Mouse (Mus musculus) limb, embryonic 13.5 days (tissue): Measurements from ENCODE around the gene Cfap61. TPM values are rescaled to one million over a fixed set of nuclear protein-coding genes. Genes with fewer than 3 reads are reported as not detected.

Source experiments
- ATAC-seq: fragments of 200-750 bp; cut with Nextera tagmentation; 2 replicates; pipeline ENCODE4 v1.8.0; 2017; ENCODE audit warnings: low read depth, moderate number of reproducible peaks, moderate TSS enrichment; ENCODE audit not compliant: low FRiP score
- H3K27ac ChIP-seq: fragments of 300-500 bp; sonication (generic); 2 replicates; pipeline ENCODE4 v1.5.1; 2015; ENCODE audit warnings: inconsistent platforms, mild to moderate bottlenecking, moderate library complexity
- H3K27me3 ChIP-seq: fragments of 300-500 bp; sonication (generic); 2 replicates; pipeline ENCODE4 v1.6.1; 2015; ENCODE audit warnings: mild to moderate bottlenecking, inconsistent platforms
- H3K36me3 ChIP-seq: fragments of 300-500 bp; sonication (generic); 2 replicates; pipeline ENCODE4 v1.6.1; 2015; ENCODE audit warnings: inconsistent platforms, mild to moderate bottlenecking, moderate library complexity
- H3K4me1 ChIP-seq: fragments of 300-500 bp; sonication (generic); 2 replicates; pipeline ENCODE4 v1.6.1; 2015; ENCODE audit warnings: inconsistent platforms
- H3K4me2 ChIP-seq: fragments of 300-500 bp; sonication (generic); replicated peaks from 2 replicates; pipeline ENCODE4 v1.6.1; 2015; ENCODE audit warnings: inconsistent platforms, mild to moderate bottlenecking, moderate library complexity
- H3K4me3 ChIP-seq: fragments of 300-500 bp; sonication (generic); 2 replicates; pipeline ENCODE4 v1.5.1; 2015; ENCODE audit warnings: moderate library complexity, mild to moderate bottlenecking, inconsistent platforms
- H3K9ac ChIP-seq: fragments of 300-500 bp; sonication (generic); 2 replicates; pipeline ENCODE4 v1.6.1; 2015; ENCODE audit warnings: mild to moderate bottlenecking, inconsistent platforms
- H3K9me3 ChIP-seq: fragments of 300-500 bp; sonication (generic); 2 replicates; pipeline ENCODE4 v1.6.1; 2016; ENCODE audit warnings: inconsistent platforms
- WGBS: fragments of 180-500 bp; shearing (Covaris S2); methylation state at CpG from one replicate; pipeline ENCODE4 v1.1.7; 2015; 5-methylcytosine and 5-hydroxymethylcytosine counted together
- polyA plus RNA-seq: library from polyadenylated mRNA; unstranded; fragments of >200 nt; fragmentation: Nextera tagmentation; extraction: Ambion mirVana; gene quantifications from 2 replicates; pipeline ENCODE4 v1.2.1, GENCODE M21; 2015

The Cfap61 gene
- polyA plus RNA-seq, 1 experiment from 2014 or later: 0.24 TPM

DNA sequence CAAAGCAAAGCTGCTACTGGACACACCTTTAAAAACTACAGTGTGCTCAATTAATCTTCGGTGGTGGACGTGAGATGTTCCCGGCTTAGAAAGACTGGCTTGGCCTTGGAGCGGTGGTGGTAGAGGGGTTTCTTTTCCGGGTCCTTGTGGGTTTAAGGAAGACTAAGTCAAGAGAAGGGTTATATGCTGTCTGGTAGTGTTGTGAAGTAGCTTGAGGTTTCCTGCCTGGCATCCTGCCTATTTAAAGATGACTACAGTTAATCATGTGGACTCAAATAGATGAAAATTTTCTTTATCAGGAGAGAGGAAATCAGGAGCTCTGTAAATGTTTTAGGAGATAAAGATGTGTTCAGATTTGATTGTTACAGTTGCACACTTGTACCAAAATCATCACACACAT lies 21.7 kb downstream of the Cfap61 start:
- Histone ChIP-seq H3K9me3 (no peaks in the 10 kb centered on the region), H3K27me3 (0 out of 2 replicates have a peak, but pooled peaks cover 2% of the 10 kb centered on the region), H3K4me1 (no peaks in the 10 kb centered on the region), H3K4me2 (no peak overlapping the region), H3K4me3 (no peak overlapping the region), H3K9ac (no peak overlapping the region), H3K27ac (no peak overlapping the region), H3K36me3 (no peaks in the 10 kb centered on the region)
- WGBS: 74% methylated on average over 5 of the region's 5 CpGs
- no peak for ATAC-seq

DNA sequence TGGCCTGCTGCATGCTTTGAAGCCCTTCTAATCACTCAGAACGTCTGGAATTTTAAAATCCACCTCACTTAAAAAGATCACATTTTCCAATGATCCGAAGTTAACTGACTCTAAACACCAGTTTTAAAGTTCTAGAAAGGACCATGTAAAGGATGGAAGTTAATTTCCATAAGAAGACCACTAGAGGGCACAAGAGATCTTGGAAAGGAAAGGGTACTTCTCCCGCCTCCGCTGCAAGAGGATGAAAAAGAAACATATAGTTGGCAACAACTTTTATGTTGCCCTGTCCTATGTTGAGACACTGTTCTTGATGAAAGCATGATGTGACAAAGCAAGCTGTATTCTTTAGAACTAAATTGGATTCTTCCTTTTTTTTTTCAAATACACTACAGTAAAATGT lies 22.9 kb downstream of the Cfap61 start:
- no peaks in the 10 kb centered on the region for H3K4me1 ChIP-seq

DNA sequence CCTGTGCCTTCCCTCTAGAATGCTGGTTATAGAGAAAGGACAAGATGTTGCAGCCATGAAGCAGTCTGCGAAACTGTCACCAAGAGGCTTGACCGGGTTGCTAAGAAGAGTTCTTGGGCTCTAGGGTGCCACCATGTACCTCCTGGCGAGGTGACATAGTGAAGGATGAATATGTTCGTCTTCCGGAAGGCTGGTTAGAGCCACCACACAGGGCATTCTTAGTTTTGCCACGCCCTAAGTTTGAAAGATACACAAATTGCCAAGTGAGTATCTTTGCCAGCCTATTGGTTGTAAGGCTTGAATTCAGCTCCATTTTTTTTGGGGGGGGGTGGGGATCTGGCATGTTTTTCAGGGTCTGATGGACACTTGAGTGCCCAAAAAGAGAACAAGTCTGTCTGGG lies 23.5 kb downstream of the Cfap61 start:
- 86% methylated on average over 6 of the region's 6 CpGs for WGBS

More for the DNA sequence above, 22.9 kb downstream of the Cfap61 start:
- Histone ChIP-seq H3K4me3 (no peak overlapping the region), H3K9ac (no peak overlapping the region), H3K9me3 (no peaks in the 10 kb centered on the region), H3K4me2 (no peak overlapping the region), H3K36me3 (no peaks in the 10 kb centered on the region), H3K27ac (no peak overlapping the region), H3K27me3 (0 out of 2 replicates have a peak, but pooled peaks cover 2% of the 10 kb centered on the region)
- ATAC-seq: no peak
- WGBS: 10% methylated on average over 4 of the region's 4 CpGs

DNA sequence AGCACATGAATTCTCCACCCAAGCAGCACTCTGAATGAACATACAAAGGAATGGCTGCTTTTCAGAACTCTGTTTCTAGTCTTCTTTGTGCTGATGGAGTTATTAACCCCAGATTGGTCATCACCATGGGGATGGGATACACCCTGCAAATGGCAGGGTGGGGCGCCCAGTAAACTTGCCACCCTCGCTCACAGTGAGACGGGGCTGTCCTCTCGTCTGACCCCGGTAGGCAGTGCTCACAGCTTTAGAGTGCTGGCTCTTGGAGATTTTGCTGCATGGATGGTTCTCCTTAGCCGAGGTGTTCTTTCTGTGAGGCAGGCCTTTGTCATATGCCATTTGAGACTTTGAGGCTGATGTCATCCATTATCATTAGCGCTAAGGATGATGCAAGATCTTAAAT lies 24.0 kb downstream of the Cfap61 start:
- no peak for ATAC-seq
- Histone ChIP-seq H3K27ac (no peak overlapping the region), H3K9ac (no peak overlapping the region), H3K4me2 (no peak overlapping the region), H3K36me3 (no peaks in the 10 kb centered on the region), H3K27me3 (0 out of 2 replicates have a peak, but pooled peaks cover 2% of the 10 kb centered on the region), H3K4me1 (no peaks in the 10 kb centered on the region), H3K4me3 (no peak overlapping the region), H3K9me3 (no peaks in the 10 kb centered on the region)
- WGBS: 92% methylated on average over 7 of the region's 7 CpGs

More for the DNA sequence above, 23.5 kb downstream of the Cfap61 start:
- H3K4me1 ChIP-seq: no peaks in the 10 kb centered on the region
- H3K4me3 ChIP-seq: no peak overlapping the region
- H3K27ac ChIP-seq: no peak overlapping the region
- H3K27me3 ChIP-seq: 0 out of 2 replicates have a peak, but pooled peaks cover 2% of the 10 kb centered on the region
- H3K4me2 ChIP-seq: no peak overlapping the region
- H3K36me3 ChIP-seq: no peaks in the 10 kb centered on the region
- no peaks in the 10 kb centered on the region for H3K9me3 ChIP-seq
- no peak overlapping the region for H3K9ac ChIP-seq
- no peak for ATAC-seq

DNA sequence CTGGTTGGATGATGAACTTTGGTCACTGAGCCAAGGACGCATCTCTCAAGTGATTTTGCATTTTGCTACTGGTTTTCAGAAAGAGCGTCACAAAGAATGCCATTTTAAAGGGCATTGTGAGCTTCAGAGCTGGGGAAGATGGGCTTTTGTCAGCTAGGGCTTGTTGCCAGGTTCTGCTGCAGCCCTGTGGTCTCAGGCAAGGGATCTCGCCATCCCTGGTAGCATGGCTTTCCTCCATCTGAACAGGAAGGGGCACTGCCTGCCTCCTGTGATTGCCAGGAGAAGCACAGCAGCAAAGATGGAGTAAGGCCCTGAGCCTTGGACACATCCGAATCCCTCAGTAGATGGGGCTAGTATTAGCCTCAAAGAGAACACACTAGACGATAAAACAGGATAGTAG lies 27.3 kb downstream of the Cfap61 start:
- ATAC-seq: no peak
- Histone ChIP-seq H3K4me2 (no peak overlapping the region), H3K9ac (no peak overlapping the region), H3K27me3 (0 out of 2 replicates have a peak, but pooled peaks cover 2% of the 10 kb centered on the region), H3K36me3 (no peaks in the 10 kb centered on the region), H3K9me3 (no peaks in the 10 kb centered on the region), H3K4me1 (no peaks in the 10 kb centered on the region), H3K27ac (no peak overlapping the region), H3K4me3 (no peak overlapping the region)
- 87% methylated on average over 5 of the region's 5 CpGs for WGBS

DNA sequence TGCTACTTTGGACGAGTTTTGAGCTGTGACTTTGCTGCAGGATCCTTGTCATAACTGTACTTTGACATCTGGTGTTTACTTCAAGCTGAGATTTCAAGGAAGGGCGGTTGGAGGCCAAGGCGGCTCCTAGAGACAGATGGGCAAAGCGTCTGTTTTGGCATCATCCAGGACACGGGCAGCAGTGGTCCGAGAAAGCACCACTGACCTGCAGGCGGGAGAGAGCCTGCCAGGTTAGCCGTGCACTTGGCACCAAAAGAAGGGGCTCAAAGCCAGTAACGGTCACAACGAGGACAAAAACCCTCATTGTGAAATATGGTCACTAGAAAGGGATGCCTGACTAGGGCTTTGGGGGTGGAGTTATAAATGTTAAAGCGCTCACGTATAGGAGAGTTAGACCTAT lies 36.2 kb downstream of the Cfap61 start:
- no peak overlapping the region for H3K4me3 ChIP-seq
- no peaks in the 10 kb centered on the region for H3K4me1 ChIP-seq
- no peak overlapping the region for H3K27ac ChIP-seq
- H3K36me3 ChIP-seq: no peaks in the 10 kb centered on the region
- H3K27me3 ChIP-seq: no peaks in the 10 kb centered on the region
- H3K9me3 ChIP-seq: no peaks in the 10 kb centered on the region
- no peak overlapping the region for H3K9ac ChIP-seq
- no peak overlapping the region for H3K4me2 ChIP-seq
- ATAC-seq: no peak
- 86% methylated on average over 12 of the region's 12 CpGs for WGBS

DNA sequence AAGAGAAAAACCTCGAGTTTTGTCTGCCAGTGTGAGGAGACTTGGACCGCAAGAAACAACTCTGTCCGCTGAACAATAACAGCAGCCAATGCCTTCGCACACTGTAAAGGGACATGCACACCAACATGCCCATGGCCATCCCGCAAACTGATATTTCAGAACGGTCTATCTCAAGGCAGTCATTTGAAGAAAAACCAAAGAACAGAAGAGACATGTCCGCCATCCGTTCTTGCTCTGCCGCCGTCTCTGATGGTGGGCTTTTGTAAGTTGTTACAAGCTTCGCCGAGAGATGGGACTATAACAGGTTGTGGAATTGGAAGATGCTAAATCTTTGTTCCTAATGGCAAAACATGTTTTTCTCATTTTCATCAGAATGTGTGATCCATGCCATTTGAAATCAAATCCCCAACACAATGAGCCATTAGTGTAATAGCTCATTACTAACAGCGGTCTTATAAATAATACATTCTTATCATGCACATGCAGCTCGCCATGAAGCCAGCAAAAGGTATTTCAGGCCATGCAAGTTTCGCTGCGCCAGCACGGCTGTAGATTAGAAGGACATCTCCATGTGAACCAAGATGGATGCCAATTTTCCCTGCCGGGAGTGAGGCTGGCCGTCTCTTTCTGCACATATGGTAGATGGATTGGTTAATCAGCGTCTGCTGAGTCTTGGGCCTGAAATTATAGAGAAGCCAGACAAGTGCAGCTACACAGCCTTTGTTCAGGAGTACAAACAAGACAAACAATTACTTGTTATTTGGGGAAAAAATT lies 36.8 kb downstream of the Cfap61 start:
- Histone ChIP-seq H3K27me3 (no peaks in the 10 kb centered on the region), H3K36me3 (no peaks in the 10 kb centered on the region), H3K4me2 (no peak overlapping the region), H3K4me3 (no peak overlapping the region), H3K4me1 (no peaks in the 10 kb centered on the region), H3K27ac (no peak overlapping the region), H3K9me3 (no peaks in the 10 kb centered on the region), H3K9ac (no peak overlapping the region)
- 89% methylated on average over 20 of the region's 20 CpGs for WGBS
- no peak for ATAC-seq

DNA sequence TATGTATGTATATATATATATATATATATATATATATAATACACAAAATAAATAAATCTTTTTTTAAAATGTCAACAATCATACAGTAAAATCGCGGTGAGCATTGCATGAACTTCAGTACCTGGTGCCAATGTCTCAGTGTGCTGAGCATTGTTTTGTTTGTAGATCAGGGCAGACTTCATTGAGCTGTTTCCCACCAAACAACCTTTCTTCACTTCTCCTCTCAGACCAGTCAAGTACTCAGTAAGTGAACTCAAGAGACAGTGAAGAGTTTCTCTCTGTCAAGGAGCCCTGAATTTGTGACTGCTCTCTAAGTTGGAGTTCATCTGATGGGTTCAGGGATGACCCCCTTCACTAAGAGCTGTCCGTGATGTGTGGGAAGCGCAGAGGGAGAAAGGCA lies 38.0 kb downstream of the Cfap61 start:
- no peaks in the 10 kb centered on the region for H3K36me3 ChIP-seq
- H3K9me3 ChIP-seq: no peaks in the 10 kb centered on the region
- no peak for ATAC-seq
- H3K27ac ChIP-seq: no peak overlapping the region
- H3K9ac ChIP-seq: no peak overlapping the region
- no peaks in the 10 kb centered on the region for H3K27me3 ChIP-seq
- WGBS: 89% methylated on average over 4 of the region's 4 CpGs
- no peak overlapping the region for H3K4me3 ChIP-seq
- H3K4me2 ChIP-seq: no peak overlapping the region
- no peaks in the 10 kb centered on the region for H3K4me1 ChIP-seq

DNA sequence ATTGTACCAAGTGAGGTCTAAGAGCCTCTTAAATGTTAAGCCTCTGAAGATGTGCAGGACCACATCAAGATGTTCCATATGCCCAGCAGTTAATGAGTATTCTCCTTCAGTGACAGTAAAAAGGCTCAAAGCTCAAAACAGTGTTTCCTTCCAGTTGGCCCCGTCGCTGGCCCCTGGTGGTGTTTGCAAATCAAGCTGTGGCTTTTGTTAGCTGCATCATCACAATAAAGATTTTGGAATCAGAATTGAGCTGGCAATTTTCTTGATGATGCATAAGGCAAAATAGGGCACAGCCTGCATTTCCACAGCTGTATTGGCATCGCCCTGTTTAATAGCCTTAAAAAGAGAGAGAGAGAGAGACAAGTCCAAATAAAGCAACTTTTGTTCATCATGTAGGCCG lies 45.0 kb downstream of the Cfap61 start:
- 44% methylated on average over 4 of the region's 4 CpGs for WGBS

DNA sequence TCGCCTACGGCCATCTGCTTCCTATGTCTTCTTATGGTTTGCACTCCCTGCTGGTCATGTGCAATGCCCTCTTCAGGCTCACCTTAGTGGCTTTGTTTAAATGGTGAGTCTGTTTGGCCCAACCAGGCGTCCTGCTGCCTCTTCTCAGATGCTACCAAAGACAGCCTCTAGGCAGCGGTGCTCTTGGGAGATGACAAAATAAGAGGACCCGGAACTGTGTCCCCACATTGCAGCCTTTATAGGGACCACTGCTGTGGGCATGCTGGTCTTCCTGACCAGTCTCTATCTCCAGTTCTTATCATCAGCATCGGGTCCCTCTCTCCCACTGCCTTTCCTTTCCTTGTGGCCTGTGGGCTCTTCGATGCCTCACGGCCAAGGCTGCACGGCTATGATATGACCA lies 46.3 kb downstream of the Cfap61 start:
- no peak overlapping the region for H3K9ac ChIP-seq
- 83% methylated on average over 9 of the region's 9 CpGs for WGBS
- H3K4me2 ChIP-seq: no peak overlapping the region
- peaks cover 22% of the 10 kb centered on the region for H3K4me1 ChIP-seq
- no peaks in the 10 kb centered on the region for H3K27me3 ChIP-seq
- no peak for ATAC-seq
- no peak overlapping the region for H3K27ac ChIP-seq
- H3K9me3 ChIP-seq: no peaks in the 10 kb centered on the region
- no peak overlapping the region for H3K4me3 ChIP-seq
- H3K36me3 ChIP-seq: no peaks in the 10 kb centered on the region

More for the DNA sequence above, 45.0 kb downstream of the Cfap61 start:
- H3K9ac ChIP-seq: no peak overlapping the region
- peaks cover 22% of the 10 kb centered on the region for H3K4me1 ChIP-seq
- H3K4me3 ChIP-seq: no peak overlapping the region
- no peak overlapping the region for H3K27ac ChIP-seq
- ATAC-seq: no peak
- H3K27me3 ChIP-seq: no peaks in the 10 kb centered on the region
- H3K36me3 ChIP-seq: no peaks in the 10 kb centered on the region
- no peaks in the 10 kb centered on the region for H3K9me3 ChIP-seq
- H3K4me2 ChIP-seq: no peak overlapping the region

DNA sequence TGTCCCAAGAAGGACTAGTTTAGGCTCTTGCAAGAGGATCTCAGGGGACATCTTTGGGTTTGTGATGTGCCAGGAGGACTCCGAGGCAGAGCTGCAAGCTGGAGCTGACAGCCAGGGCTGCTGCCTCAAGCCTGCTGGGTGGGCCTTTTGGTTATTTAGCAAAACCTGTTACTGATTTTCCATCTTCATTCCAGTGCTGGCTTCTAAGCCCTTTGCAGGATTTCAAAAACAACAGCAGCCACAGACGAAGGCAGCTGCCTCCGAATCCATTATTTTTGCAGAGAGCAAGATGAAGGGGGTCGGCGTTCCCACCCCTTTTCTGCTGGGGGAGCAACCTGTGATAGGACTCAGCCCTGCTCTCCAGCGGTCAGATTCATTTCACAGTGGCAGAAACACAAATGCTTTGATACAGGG lies 47.1 kb downstream of the Cfap61 start:
- H3K4me2 ChIP-seq: no peak overlapping the region
- H3K4me3 ChIP-seq: no peak overlapping the region
- WGBS: 17% methylated on average over 6 of the region's 6 CpGs
- no peaks in the 10 kb centered on the region for H3K36me3 ChIP-seq
- H3K27me3 ChIP-seq: no peaks in the 10 kb centered on the region
- no peak for ATAC-seq
- H3K27ac ChIP-seq: no peak overlapping the region
- no peak overlapping the region for H3K9ac ChIP-seq
- H3K4me1 ChIP-seq: peaks cover 22% of the 10 kb centered on the region
- H3K9me3 ChIP-seq: no peaks in the 10 kb centered on the region

DNA sequence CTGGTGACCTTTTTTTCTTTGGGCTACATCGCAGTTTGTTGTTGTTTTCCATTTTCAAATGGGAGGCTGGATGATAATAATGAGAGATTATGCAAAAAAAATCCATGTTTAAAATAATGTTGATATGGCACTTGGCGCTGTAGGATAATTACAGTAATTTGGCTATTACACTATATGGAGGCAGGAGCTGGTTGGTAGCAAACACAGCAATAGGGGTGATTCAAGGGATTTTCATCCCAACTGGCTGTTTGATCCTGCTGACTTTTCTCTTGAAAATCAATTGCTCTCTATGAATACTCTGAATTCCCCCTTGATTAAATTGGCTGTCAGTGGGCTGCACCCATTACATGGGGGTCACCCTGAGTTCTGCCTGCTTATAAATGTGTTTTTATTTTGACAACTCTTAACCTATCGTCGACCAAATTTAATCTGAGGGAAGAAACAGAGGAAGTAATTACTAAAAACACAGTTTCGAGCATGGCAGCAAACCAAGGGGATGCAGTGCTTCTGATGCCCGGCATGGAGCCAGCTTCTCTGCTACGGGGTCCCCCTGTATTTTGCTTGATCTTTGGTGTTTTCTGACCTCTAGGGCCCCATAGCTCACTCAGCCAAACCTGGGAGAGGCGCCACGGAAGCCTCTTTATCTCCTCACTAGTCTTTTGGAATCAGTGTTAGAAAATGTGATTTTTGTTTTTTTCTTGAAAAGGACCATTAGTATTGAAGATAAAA lies 47.9 kb downstream of the Cfap61 start:
- H3K4me1 ChIP-seq: peaks cover 22% of the 10 kb centered on the region

More for the DNA sequence above, 47.9 kb downstream of the Cfap61 start:
- no peak overlapping the region for H3K27ac ChIP-seq
- H3K4me3 ChIP-seq: no peak overlapping the region
- no peak overlapping the region for H3K4me2 ChIP-seq
- H3K36me3 ChIP-seq: no peaks in the 10 kb centered on the region
- no peaks in the 10 kb centered on the region for H3K9me3 ChIP-seq
- 72% methylated on average over 9 of the region's 9 CpGs for WGBS
- H3K9ac ChIP-seq: no peak overlapping the region
- ATAC-seq: no peak
- H3K27me3 ChIP-seq: no peaks in the 10 kb centered on the region
